Mouse (Mus musculus) CH12.LX (cell line): ENCODE data around the gene Tnfsf12. TPM values are rescaled to one million over a fixed set of nuclear protein-coding genes. Genes with fewer than 3 reads are reported as not detected.

ENCODE experiments used
- DNase-seq: peaks from one replicate; pipeline ENCODE4 v3.0.0-alpha.2; 2013; ENCODE audit errors: extremely low read depth
- H3K27ac ChIP-seq: 2 replicates; pipeline ENCODE4 v1.5.1; 2012; ENCODE audit warnings: low read depth, mild to moderate bottlenecking, control low read depth, moderate library complexity; ENCODE audit not compliant: insufficient read depth
- H3K27me3 ChIP-seq: replicated peaks from 2 replicates; pipeline ENCODE3; 2012; ENCODE audit warnings: inconsistent platforms
- H3K36me3 ChIP-seq, 2 experiments: replicated peaks in 1 of 2; 2 replicates each; pipeline versions ENCODE3 to v1.6.1; 2012; ENCODE audit warnings: inconsistent platforms in 1 of 2, low read length in 1 of 2, mild to moderate bottlenecking in 1 of 2, mixed read lengths in 1 of 2, moderate library complexity in 1 of 2; ENCODE audit not compliant: control insufficient read depth in 1 of 2, insufficient read depth in 1 of 2
- H3K4me1 ChIP-seq, 2 experiments: 2 replicates each; pipeline ENCODE4 v1.6.1; 2012; ENCODE audit warnings: inconsistent platforms in 1 of 2, moderate library complexity in 1 of 2; ENCODE audit not compliant: insufficient read depth in 2 of 2, control insufficient read depth in 1 of 2
- H3K4me2 ChIP-seq: 2 replicates; pipeline ENCODE4 v1.6.1; 2012; ENCODE audit warnings: low read depth, mild to moderate bottlenecking, control low read depth; ENCODE audit not compliant: poor library complexity, insufficient read depth, severe bottlenecking
- H3K4me3 ChIP-seq, 3 experiments: fragments of 150-350 bp in 1 of 3; sonication (generic) in 1 of 3; replicated peaks in 1 of 3; 2 replicates each; pipeline versions ENCODE3 to v1.5.1; 2011 to 2012; ENCODE audit warnings: low read depth in 2 of 3, low read length in 2 of 3, mild to moderate bottlenecking in 2 of 3, moderate library complexity in 2 of 3, control low read depth in 1 of 3, improper control_type of control experiment in 1 of 3, inconsistent platforms in 1 of 3, mixed read lengths in 1 of 3; ENCODE audit not compliant: poor library complexity in 1 of 3
- H3K79me2 ChIP-seq: replicated peaks from 2 replicates; pipeline ENCODE4 v1.6.1; 2012; ENCODE audit warnings: mild to moderate bottlenecking, moderate library complexity; ENCODE audit not compliant: control insufficient read depth, poor library complexity, insufficient read depth, severe bottlenecking; ENCODE audit errors: extremely low read depth
- H3K9ac ChIP-seq: 2 replicates; pipeline ENCODE4 v1.6.1; 2012; ENCODE audit warnings: low read depth, mild to moderate bottlenecking, control low read depth, moderate library complexity; ENCODE audit not compliant: insufficient read depth
- H3K9me3 ChIP-seq: replicated peaks from 2 replicates; pipeline ENCODE3; 2012; ENCODE audit warnings: low read length, inconsistent platforms, mixed read lengths
- BHLHE40 ChIP-seq: IDR thresholded peaks from 2 replicates; pipeline ENCODE4 v1.6.1; 2011; ENCODE audit warnings: mild to moderate bottlenecking, low read depth, low read length, improper control_type of control experiment
- CHD1 ChIP-seq: IDR thresholded peaks from 2 replicates; pipeline ENCODE4 v1.6.1; 2012; ENCODE audit warnings: low read depth, low read length, improper control_type of control experiment, inconsistent platforms
- CHD2 ChIP-seq: IDR thresholded peaks from 2 replicates; pipeline ENCODE4 v1.6.1; 2011; ENCODE audit warnings: low read length, improper control_type of control experiment
- CTCF ChIP-seq, 2 experiments: IDR thresholded peaks in 1 of 2; conservative IDR thresholded peaks in 1 of 2; 2 replicates each; pipeline ENCODE4 v1.5.1; 2011 to 2012; ENCODE audit warnings: low read depth in 2 of 2, low read length in 2 of 2, improper control_type of control experiment in 1 of 2, inconsistent platforms in 1 of 2, mild to moderate bottlenecking in 1 of 2, moderate library complexity in 1 of 2
- E2F4 ChIP-seq: IDR thresholded peaks from 2 replicates; pipeline ENCODE4 v1.6.1; 2011; ENCODE audit warnings: low read depth, low read length, improper control_type of control experiment; ENCODE audit not compliant: insufficient replicate concordance
- ELF1 ChIP-seq: IDR thresholded peaks from 2 replicates; pipeline ENCODE4 v1.6.1; 2014; ENCODE audit warnings: low read depth, mild to moderate bottlenecking, inconsistent platforms, low read length, improper control_type of control experiment
- ETS1 ChIP-seq: conservative IDR thresholded peaks from 2 replicates; pipeline ENCODE4 v1.6.1; 2012; ENCODE audit warnings: low read depth, mild to moderate bottlenecking, inconsistent platforms, low read length, improper control_type of control experiment, moderate library complexity
- IRF4 ChIP-seq: IDR thresholded peaks from 2 replicates; pipeline ENCODE4 v1.6.1; 2014; ENCODE audit warnings: low read depth, mild to moderate bottlenecking, inconsistent platforms, low read length, improper control_type of control experiment
- JUN ChIP-seq: IDR thresholded peaks from 2 replicates; pipeline ENCODE4 v1.6.1; 2011; ENCODE audit warnings: low read depth, mild to moderate bottlenecking, low read length, improper control_type of control experiment, moderate library complexity; ENCODE audit not compliant: insufficient read depth
- JUND ChIP-seq: conservative IDR thresholded peaks from 2 replicates; pipeline ENCODE4 v1.6.1; 2011; ENCODE audit warnings: low read depth, low read length, improper control_type of control experiment
- KAT2A ChIP-seq: IDR thresholded peaks from 2 replicates; pipeline ENCODE4 v1.6.1; 2012; ENCODE audit warnings: low read length, improper control_type of control experiment, inconsistent platforms; ENCODE audit not compliant: insufficient replicate concordance
- MAFK ChIP-seq: IDR thresholded peaks from 2 replicates; pipeline ENCODE4 v1.6.1; 2011; ENCODE audit warnings: low read length, improper control_type of control experiment; ENCODE audit not compliant: insufficient replicate concordance
- MAX ChIP-seq: IDR thresholded peaks from 2 replicates; pipeline ENCODE4 v1.6.1; 2011; ENCODE audit warnings: low read length, improper control_type of control experiment
- MAZ ChIP-seq: IDR thresholded peaks from 2 replicates; pipeline ENCODE4 v1.6.1; 2012; ENCODE audit warnings: low read depth, mild to moderate bottlenecking, inconsistent platforms, low read length, improper control_type of control experiment, moderate library complexity
- MEF2A ChIP-seq: IDR thresholded peaks from 2 replicates; pipeline ENCODE4 v1.6.1; 2014; ENCODE audit warnings: low read depth, mild to moderate bottlenecking, inconsistent platforms, low read length, improper control_type of control experiment, borderline replicate concordance
- MXI1 ChIP-seq: IDR thresholded peaks from 2 replicates; pipeline ENCODE4 v1.6.1; 2011; ENCODE audit warnings: mild to moderate bottlenecking, low read depth, low read length, improper control_type of control experiment
- NELFE ChIP-seq: IDR thresholded peaks from 2 replicates; pipeline ENCODE4 v1.6.1; 2011; ENCODE audit warnings: low read depth, low read length, improper control_type of control experiment
- NRF1 ChIP-seq: IDR thresholded peaks from 2 replicates; pipeline ENCODE4 v1.6.1; 2014; ENCODE audit warnings: low read depth, mild to moderate bottlenecking, inconsistent platforms, low read length, improper control_type of control experiment, moderate library complexity
- PAX5 ChIP-seq: IDR thresholded peaks from 2 replicates; pipeline ENCODE4 v1.6.1; 2012; ENCODE audit warnings: low read length, inconsistent platforms, mixed read lengths
- POLR2A ChIP-seq: IDR thresholded peaks from 2 replicates; pipeline ENCODE4 v1.6.1; 2011; ENCODE audit warnings: low read depth, mild to moderate bottlenecking, improper control_type of control experiment, low read length
- POLR2AphosphoS2 ChIP-seq: IDR thresholded peaks from 2 replicates; pipeline ENCODE4 v1.6.1; 2011; ENCODE audit warnings: low read depth, low read length, improper control_type of control experiment
- RAD21 ChIP-seq: IDR thresholded peaks from 2 replicates; pipeline ENCODE4 v1.6.1; 2011; ENCODE audit warnings: low read depth, mild to moderate bottlenecking, low read length, improper control_type of control experiment, moderate library complexity
- RCOR1 ChIP-seq: conservative IDR thresholded peaks from 2 replicates; pipeline ENCODE4 v1.6.1; 2012; ENCODE audit warnings: low read depth, mild to moderate bottlenecking, inconsistent platforms, low read length, improper control_type of control experiment
- SMC3 ChIP-seq: IDR thresholded peaks from 2 replicates; pipeline ENCODE4 v1.6.1; 2011; ENCODE audit warnings: low read depth, low read length, improper control_type of control experiment
- TBP ChIP-seq: conservative IDR thresholded peaks from 2 replicates; pipeline ENCODE4 v1.6.1; 2011; ENCODE audit warnings: low read depth, low read length, improper control_type of control experiment
- TCF12 ChIP-seq: IDR thresholded peaks from 2 replicates; pipeline ENCODE4 v1.6.1; 2014; ENCODE audit warnings: low read depth, mild to moderate bottlenecking, inconsistent platforms, low read length, improper control_type of control experiment
- UBTF ChIP-seq: IDR thresholded peaks from 2 replicates; pipeline ENCODE4 v1.6.1; 2012; ENCODE audit warnings: low read depth, mild to moderate bottlenecking, inconsistent platforms, low read length, improper control_type of control experiment, moderate library complexity
- USF1 ChIP-seq: IDR thresholded peaks from 2 replicates; pipeline ENCODE4 v1.6.1; 2014; ENCODE audit warnings: low read depth, mild to moderate bottlenecking, inconsistent platforms, low read length, improper control_type of control experiment
- USF2 ChIP-seq: conservative IDR thresholded peaks from 2 replicates; pipeline ENCODE4 v1.6.1; 2011; ENCODE audit warnings: low read depth, low read length, improper control_type of control experiment
- ZC3H11A ChIP-seq: IDR thresholded peaks from 2 replicates; pipeline ENCODE4 v1.6.1; 2012; ENCODE audit warnings: low read depth, mild to moderate bottlenecking, inconsistent platforms, low read length, improper control_type of control experiment
- ZMIZ1 ChIP-seq: IDR thresholded peaks from 2 replicates; pipeline ENCODE4 v1.6.1; 2012; ENCODE audit warnings: low read depth, mild to moderate bottlenecking, inconsistent platforms, low read length, improper control_type of control experiment
- dilution Hi-C: fragments of 300-500 bp; cut with MboI; formaldehyde crosslinking; loops from 2 replicates; pipeline ENCODE4 v1.14.3; 2020; ENCODE audit warnings: low sequenced_read_pairs; ENCODE audit not compliant: extremely low pct_unique_long_range_greater_than_20kb, extremely low pct_ligation_motif_present
- in situ Hi-C: fragments of 300-500 bp; cut with MboI; formaldehyde crosslinking; loops from 3 replicates; pipeline ENCODE4 v1.14.3; 2019; ENCODE audit warnings: low sequenced_read_pairs, low pct_ligation_motif_present, low pct_unique_long_range_greater_than_20kb, mixed read lengths
- polyA plus RNA-seq: library from polyadenylated mRNA; unstranded; fragments of >175 nt; gene quantifications from 2 replicates; pipeline ENCODE4 v1.2.1, GENCODE M21; 2012; ENCODE audit warnings: low read depth; ENCODE audit not compliant: insufficient read length
- total RNA-seq, 2 experiments: library from RNA; depleted of rRNA; stranded (reverse); fragments of 300-350 nt in 1 of 2; fragments of >200 nt in 1 of 2; gene quantifications; 2 replicates each; pipeline ENCODE4 v1.2.3; 2012 to 2014

The Tnfsf12 gene
- total and polyA plus RNA-seq, 3 experiments: not detected

DNA sequence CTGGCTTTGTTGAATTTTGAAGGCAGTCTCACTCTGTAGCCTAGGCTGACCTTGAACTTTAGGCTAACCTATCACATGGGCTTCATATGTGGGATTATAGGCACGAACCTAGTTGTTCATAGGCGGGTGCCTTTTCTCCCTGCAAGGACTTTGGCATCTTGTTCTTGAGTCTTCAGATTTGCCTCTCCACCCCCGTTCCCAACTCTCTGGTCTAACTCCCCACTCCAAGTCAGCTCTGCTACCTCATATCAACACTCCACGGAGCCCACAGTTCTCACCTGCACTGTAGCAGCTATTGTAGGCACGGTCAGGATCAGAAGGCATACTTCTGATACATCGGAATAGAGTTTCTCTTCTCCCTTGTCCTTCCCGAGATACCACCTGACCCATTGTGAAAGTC, 12.1 kb downstream of the Tnfsf12 start:
- Histone ChIP-seq H3K36me3 (peaks cover 12 to 15% of the 10 kb centered on the region in 2 experiments), H3K4me2 (no peak overlapping the region), H3K4me1 (peaks cover 4 to 46% of the 10 kb centered on the region in 2 experiments), H3K9ac (no peak overlapping the region), H3K79me2 (peaks cover 30% of the 10 kb centered on the region), H3K9me3 (no peaks in the 10 kb centered on the region), H3K27ac (no peak overlapping the region), H3K27me3 (no peaks in the 10 kb centered on the region), H3K4me3 (no peak overlapping the region)
- dilution Hi-C loops: no loop called here
- no peak for DNase-seq
- in situ Hi-C loops: loop anchor here (5.0 to 10.0 kb wide), 2 partner anchors 61 to 194 kb away; partner anchors contain the start of gene Tmem95
- TF ChIP-seq CHD2 (no peak), JUND (no peak), RCOR1 (no peak), BHLHE40 (no peak), POLR2AphosphoS2 (no peak), KAT2A (no peak), ELF1 (no peak), CTCF (conservative IDR thresholded peaks at IDR 0.05 in 1 of 2, IDR thresholded peaks at IDR 0.05 in 1 of 2; ENCODE audit: low read depth in 2 of 2, low read length in 2 of 2) (no peak), MAZ (no peak), TCF12 (no peak), ZMIZ1 (no peak), JUN (no peak), NELFE (no peak), USF2 (no peak)

DNA sequence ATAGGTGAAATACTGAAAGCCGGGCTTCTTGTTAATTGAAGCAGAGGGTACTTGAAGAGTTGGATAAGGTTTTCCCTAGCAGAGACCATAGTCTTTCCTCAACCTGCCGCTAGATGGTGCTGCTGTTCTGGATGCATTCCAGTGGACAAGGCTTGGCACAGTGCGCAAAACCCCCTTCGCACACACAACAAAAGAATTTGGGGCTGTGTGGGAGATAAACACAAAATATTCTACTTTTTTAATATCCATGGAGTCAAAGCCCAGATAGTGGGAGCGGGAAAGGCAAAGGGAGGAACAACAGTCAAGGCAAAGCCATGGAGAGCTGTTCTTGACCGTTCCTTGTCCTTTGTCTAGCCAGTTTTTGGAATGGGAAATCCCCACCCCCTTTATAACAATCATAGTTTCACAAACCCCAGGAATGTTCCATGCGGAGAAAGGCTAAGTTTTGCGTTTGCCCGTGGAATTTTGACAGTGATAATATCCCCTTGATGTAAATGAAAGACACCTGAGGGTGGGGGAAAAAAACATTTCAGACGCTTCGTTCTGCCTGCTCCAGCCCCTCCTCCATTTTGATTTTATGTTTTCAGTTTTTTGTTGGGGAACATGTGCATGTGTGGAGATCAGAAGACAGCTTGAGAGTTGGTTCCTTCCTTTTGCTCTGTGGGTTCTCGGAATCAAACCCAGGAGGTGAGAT, 12.7 kb downstream of the Tnfsf12 start:
- Histone ChIP-seq H3K9ac (0 out of 2 replicates have a peak overlapping the region, but pooled peaks have one; percentile 53), H3K4me2 (peak overlapping the region; percentile 71), H3K9me3 (no peaks in the 10 kb centered on the region), H3K4me3 (peak overlapping the region in 2 of 3 experiments; percentile 60 to 85), H3K36me3 (peaks cover 18 to 21% of the 10 kb centered on the region in 2 experiments), H3K4me1 (peaks cover 4 to 52% of the 10 kb centered on the region in 2 experiments), H3K27me3 (no peaks in the 10 kb centered on the region), H3K79me2 (peaks cover 32% of the 10 kb centered on the region), H3K27ac (no peak overlapping the region)
- dilution Hi-C loops (no loop called here), in situ Hi-C loops (loop anchor here (5.0 to 10.0 kb wide), 2 partner anchors 62 to 194 kb away; partner anchors contain the start of gene Tmem95)
- DNase-seq: peak; percentile 96
- TF ChIP-seq MAZ: no peak
- TF ChIP-seq UBTF: no peak
- no peak for TF ChIP-seq POLR2A
- no peak for TF ChIP-seq MXI1
- no peak for TF ChIP-seq ETS1
- no peak for TF ChIP-seq USF2
- TF ChIP-seq POLR2AphosphoS2: no peak
- TF ChIP-seq MEF2A: no peak; the same call in 1 of the 2 replicates
- TF ChIP-seq MAFK: no peak
- TF ChIP-seq E2F4: no peak
- TF ChIP-seq PAX5: no peak
- peak; percentile 86 for TF ChIP-seq SMC3
- peak; percentile 95 for TF ChIP-seq RAD21
- no peak; the same call in 1 of the 2 replicates for TF ChIP-seq NELFE
- TF ChIP-seq ZC3H11A: no peak
- no peak for TF ChIP-seq CHD1
- no peak for TF ChIP-seq MAX
- TF ChIP-seq CTCF (conservative IDR thresholded peaks at IDR 0.05 in 1 of 2, IDR thresholded peaks at IDR 0.05 in 1 of 2; ENCODE audit: low read depth in 2 of 2, low read length in 2 of 2): peak; percentile 96 to 98
- no peak for TF ChIP-seq USF1
- no peak for TF ChIP-seq RCOR1
- TF ChIP-seq NRF1: peak; percentile 53
- TF ChIP-seq IRF4: 0 out of 2 replicates have a peak, but pooled peaks have one; percentile 21
- TF ChIP-seq BHLHE40: no peak
- TF ChIP-seq ZMIZ1: no peak
- TF ChIP-seq TBP: no peak
